Mouse (Mus musculus) olfactory bulb, adult 2 months (tissue): ENCODE results near the gene Capn9. TPM values are rescaled to one million over a fixed set of nuclear protein-coding genes. Genes with fewer than 3 reads are reported as not detected.
A peak's percentile ranks its signal among the peaks of the same experiment; 100 is the strongest.

ENCODE experiments used
- H3K27ac ChIP-seq: fragments of 200-500 bp; 2 replicates; pipeline ENCODE4 v1.5.1; 2012; ENCODE audit warnings: low read depth, low read length; ENCODE audit not compliant: insufficient read depth
- H3K4me1 ChIP-seq: fragments of 200-500 bp; 2 replicates; pipeline ENCODE4 v1.6.1; 2012; ENCODE audit warnings: low read length; ENCODE audit not compliant: control insufficient read depth, insufficient read depth
- H3K4me3 ChIP-seq: fragments of 200-500 bp; 2 replicates; pipeline ENCODE4 v1.5.1; 2012; ENCODE audit warnings: mild to moderate bottlenecking, low read depth, low read length, moderate library complexity; ENCODE audit not compliant: insufficient read depth
- CTCF ChIP-seq: fragments of 200-500 bp; IDR thresholded peaks from 2 replicates; pipeline ENCODE4 v1.5.1; 2012; ENCODE audit warnings: low read depth, mild to moderate bottlenecking, low read length, moderate library complexity; ENCODE audit not compliant: insufficient read depth
- POLR2A ChIP-seq: fragments of 200-500 bp; IDR thresholded peaks from 2 replicates; pipeline ENCODE4 v1.6.1; 2012; ENCODE audit warnings: mild to moderate bottlenecking, low read depth, low read length, moderate library complexity; ENCODE audit not compliant: insufficient read depth
- WGBS: fragments of 180-500 bp; shearing (Covaris S2); methylation state at CpG from one replicate; pipeline ENCODE4 v1.1.7; 2018; 5-methylcytosine and 5-hydroxymethylcytosine counted together
- polyA plus RNA-seq: library from polyadenylated mRNA; stranded (reverse); fragments of >200 nt; gene quantifications from 2 replicates; pipeline ENCODE4 v1.2.4, GENCODE M21; 2012; ENCODE audit warnings: low replicate concordance; ENCODE audit not compliant: missing spikeins, insufficient read depth, insufficient read length

The Capn9 gene
- polyA plus RNA-seq, 1 experiment, result not detected

- no peak overlapping the region for H3K4me3 ChIP-seq
- 57% methylated on average over 4 of the region's 4 CpGs for WGBS
- H3K27ac ChIP-seq, result no peak overlapping the region
- TF ChIP-seq CTCF (no peak), POLR2A (no peak)
- peaks cover 38% of the 10 kb centered on the region for H3K4me1 ChIP-seq
Measured at GRCm38 (mm10) chr8:124652546-124652945, 76.6 kb downstream of the Capn9 start.

GRCm38 (mm10) chr8:124653568-124654475, 77.9 kb downstream of the Capn9 start:
- no peak for TF ChIP-seq CTCF
- no peak for TF ChIP-seq POLR2A
- Histone ChIP-seq H3K4me3 (no peak overlapping the region), H3K4me1 (peaks cover 40% of the 10 kb centered on the region), H3K27ac (no peak overlapping the region)
- 74% methylated on average over 28 of the region's 28 CpGs for WGBS

GRCm38 (mm10) chr8:124657961-124658360, 82.0 kb downstream of the Capn9 start:
- Histone ChIP-seq H3K27ac (no peak overlapping the region), H3K4me1 (peaks cover 27% of the 10 kb centered on the region), H3K4me3 (no peak overlapping the region)
- WGBS, result 65% methylated on average over 7 of the region's 7 CpGs
- no peak for TF ChIP-seq CTCF
- no peak for TF ChIP-seq POLR2A

- TF ChIP-seq CTCF (no peak), POLR2A (no peak)
- Histone ChIP-seq H3K4me3 (no peak overlapping the region), H3K4me1 (peaks cover 26% of the 10 kb centered on the region), H3K27ac (no peak overlapping the region)
- WGBS, result 58% methylated on average over 2 of the region's 2 CpGs
Measured at GRCm38 (mm10) chr8:124658415-124658814, 82.5 kb downstream of the Capn9 start.

- TF ChIP-seq POLR2A, result no peak
- no peak for TF ChIP-seq CTCF
- 30% methylated on average over 9 of the region's 9 CpGs for WGBS
- Histone ChIP-seq H3K4me1 (peaks cover 21% of the 10 kb centered on the region), H3K4me3 (peak overlapping the region; percentile 61), H3K27ac (peak overlapping the region; percentile 23)
Measured at GRCm38 (mm10) chr8:124661781-124662180, 85.9 kb downstream of the Capn9 start.

- Histone ChIP-seq H3K27ac (peak overlapping the region; percentile 23), H3K4me3 (peak overlapping the region; percentile 61), H3K4me1 (peaks cover 21% of the 10 kb centered on the region)
- under 1% methylated on average over 49 of the region's 49 CpGs for WGBS
- no peak for TF ChIP-seq POLR2A
- no peak for TF ChIP-seq CTCF
Measured at GRCm38 (mm10) chr8:124662446-124663111, 86.7 kb downstream of the Capn9 start.

GRCm38 (mm10) chr8:124663112-124663873, 87.4 kb downstream of the Capn9 start, which contains the start of gene 2310022B05Rik:
2310022B05Rik (minus strand) TSS chr8:124663369.
- WGBS, result 2% methylated on average over 69 of the region's 69 CpGs
- H3K27ac ChIP-seq, result peak within 1 kb of the TSS; percentile 23
- H3K4me3 ChIP-seq, result peak within 1 kb of the TSS; percentile 61
- peaks cover 18% of the 10 kb centered on the region for H3K4me1 ChIP-seq
- TF ChIP-seq CTCF (no peak), POLR2A (peak; percentile 68; the same call in 1 of the 2 replicates)

- Histone ChIP-seq H3K4me3 (no peak overlapping the region), H3K4me1 (peaks cover 14% of the 10 kb centered on the region), H3K27ac (peak overlapping the region; percentile 11; the same call in 1 of the 2 replicates)
- WGBS, result 51% methylated on average over 4 of the region's 4 CpGs
- TF ChIP-seq CTCF, result no peak
Measured at GRCm38 (mm10) chr8:124663874-124664230, 87.9 kb downstream of the Capn9 start.

GRCm38 (mm10) chr8:124664414-124664813, 88.5 kb downstream of the Capn9 start:
- Histone ChIP-seq H3K4me3 (no peak overlapping the region), H3K27ac (no peak overlapping the region), H3K4me1 (peaks cover 13% of the 10 kb centered on the region)
- TF ChIP-seq CTCF, result no peak
- no peak for TF ChIP-seq POLR2A
- WGBS, result 88% methylated on average over 3 of the region's 3 CpGs

Other genes with a start within 250 kb of the Capn9 start
- not detected in 2 replicates for gene Pgbd5, start 136.5 kb upstream of the Capn9 start, polyA plus RNA-seq
- not detected in 2 replicates for gene Cog2, start 55.3 kb upstream of the Capn9 start, polyA plus RNA-seq
- not detected in 2 replicates for gene Agt, start 6.4 kb upstream of the Capn9 start, polyA plus RNA-seq
- gene 2310022B05Rik, start 87.3 kb downstream of the Capn9 start, polyA plus RNA-seq, result not detected in 2 replicates
- gene Ttc13, start 145.9 kb downstream of the Capn9 start, polyA plus RNA-seq, result not detected in 2 replicates
- gene Arv1, start 146.0 kb downstream of the Capn9 start, polyA plus RNA-seq, result not detected in 2 replicates
- not detected in 2 replicates for gene Fam89a, start 175.7 kb downstream of the Capn9 start, polyA plus RNA-seq
- gene Trim67, start 217.0 kb downstream of the Capn9 start, polyA plus RNA-seq, result not detected in 2 replicates